Mouse (Mus musculus) small intestine, adult 2 months (tissue): ENCODE results near the gene Pdlim1. TPM values are rescaled to one million over a fixed set of nuclear protein-coding genes. Genes with fewer than 3 reads are reported as not detected.
"Not testable (repeated sequence)": the region's sequence is repeated elsewhere in the genome, so short reads cannot be mapped to it uniquely, and the experiment has no call there.

ENCODE experiments used
- H3K27ac ChIP-seq: fragments of 200-500 bp; 2 replicates; pipeline ENCODE4 v1.5.1; 2012; ENCODE audit warnings: low read depth, low read length, control low read depth, inconsistent platforms; ENCODE audit not compliant: insufficient read depth
- H3K27me3 ChIP-seq: fragments of 200-500 bp; 2 replicates; pipeline ENCODE4 v1.6.1; 2012; ENCODE audit warnings: mild to moderate bottlenecking, moderate library complexity, low read length, inconsistent platforms; ENCODE audit not compliant: control insufficient read depth, insufficient read depth
- H3K36me3 ChIP-seq: fragments of 200-500 bp; 2 replicates; pipeline ENCODE4 v1.6.1; 2012; ENCODE audit warnings: mild to moderate bottlenecking, low read length, control low read depth, inconsistent platforms; ENCODE audit not compliant: control insufficient read depth, insufficient read depth
- H3K4me1 ChIP-seq: fragments of 200-500 bp; 2 replicates; pipeline ENCODE4 v1.6.1; 2012; ENCODE audit warnings: low read length, inconsistent platforms, mixed read lengths; ENCODE audit not compliant: control insufficient read depth, insufficient read depth, insufficient read length
- H3K4me3 ChIP-seq: fragments of 200-500 bp; 2 replicates; pipeline ENCODE4 v1.5.1; 2012; ENCODE audit warnings: low read depth, mild to moderate bottlenecking, control low read depth, inconsistent platforms, low read length, moderate library complexity
- CTCF ChIP-seq: fragments of 200-500 bp; IDR thresholded peaks from 2 replicates; pipeline ENCODE4 v1.5.1; 2012; ENCODE audit warnings: low read depth, mild to moderate bottlenecking, control low read depth, inconsistent platforms, low read length, moderate library complexity, mixed read lengths; ENCODE audit not compliant: insufficient replicate concordance, insufficient read length; ENCODE audit errors: extremely low read depth
- POLR2A ChIP-seq: fragments of 200-500 bp; IDR thresholded peaks from 2 replicates; pipeline ENCODE4 v1.6.1; 2012; ENCODE audit warnings: low read depth, mild to moderate bottlenecking, control low read depth, inconsistent platforms, low read length, moderate library complexity
- WGBS: fragments of 180-500 bp; shearing (Covaris S2); methylation state at CpG from one replicate; pipeline ENCODE4 v1.1.7; 2018; 5-methylcytosine and 5-hydroxymethylcytosine counted together
- polyA plus RNA-seq: library from polyadenylated mRNA; depleted of rRNA; stranded (reverse); fragments of >200 nt; gene quantifications from 2 replicates; pipeline ENCODE4 v1.2.3, GENCODE M21; 2012

The Pdlim1 gene
- polyA plus RNA-seq, 1 experiment, result 353 TPM

GRCm38 (mm10) chr19:40226516-40227151 is 45.0 kb downstream of the Pdlim1 start:
- 84% methylated on average over 12 of the region's 12 CpGs for WGBS
- TF ChIP-seq CTCF (no peak), POLR2A (no peak)
- Histone ChIP-seq H3K4me3 (no peak overlapping the region), H3K36me3 (peaks cover 79% of the 10 kb centered on the region), H3K27me3 (no peaks in the 10 kb centered on the region), H3K4me1 (no peaks in the 10 kb centered on the region), H3K27ac (no peak overlapping the region)

- TF ChIP-seq POLR2A (no peak), CTCF (no peak)
- Histone ChIP-seq H3K4me3 (no peak overlapping the region), H3K27ac (no peak overlapping the region), H3K36me3 (peaks cover 78% of the 10 kb centered on the region), H3K4me1 (no peaks in the 10 kb centered on the region), H3K27me3 (no peaks in the 10 kb centered on the region)
- 50% methylated on average over 5 of the region's 5 CpGs for WGBS
These were observed 45.9 kb downstream of the Pdlim1 start for GRCm38 (mm10) chr19:40225761-40226110.

GRCm38 (mm10) chr19:40225102-40225760 is 46.4 kb downstream of the Pdlim1 start:
- WGBS, result 68% methylated on average over 5 of the region's 5 CpGs
- TF ChIP-seq CTCF, result peak; percentile 81; the same call in 1 of the 2 replicates
- TF ChIP-seq POLR2A, result no peak
- H3K36me3 ChIP-seq, result peaks cover 73% of the 10 kb centered on the region
- H3K27ac ChIP-seq, result no peak overlapping the region
- no peaks in the 10 kb centered on the region for H3K4me1 ChIP-seq
- no peak overlapping the region for H3K4me3 ChIP-seq
- no peaks in the 10 kb centered on the region for H3K27me3 ChIP-seq

- H3K36me3 ChIP-seq, result peaks cover 49% of the 10 kb centered on the region
- not testable (repeated sequence) for H3K4me1 ChIP-seq, H3K27ac ChIP-seq, H3K4me3 ChIP-seq, H3K27me3 ChIP-seq
- 87% methylated on average over 9 of the region's 9 CpGs for WGBS
These were observed 49.3 kb downstream of the Pdlim1 start for GRCm38 (mm10) chr19:40222307-40222706.

- H3K27me3 ChIP-seq, result no peaks in the 10 kb centered on the region
- no peak for TF ChIP-seq POLR2A
- TF ChIP-seq CTCF, result no peak
- no peak overlapping the region for H3K27ac ChIP-seq
- H3K4me1 ChIP-seq, result no peaks in the 10 kb centered on the region
- no peak overlapping the region for H3K4me3 ChIP-seq
- WGBS, result 37% methylated on average over 5 of the region's 5 CpGs
- peaks cover 39% of the 10 kb centered on the region for H3K36me3 ChIP-seq
These were observed 50.8 kb downstream of the Pdlim1 start for GRCm38 (mm10) chr19:40220878-40221277.

GRCm38 (mm10) chr19:40202947-40203346 is 68.7 kb downstream of the Pdlim1 start:
- H3K4me3 ChIP-seq, H3K4me1 ChIP-seq, H3K36me3 ChIP-seq, H3K27ac ChIP-seq, H3K27me3 ChIP-seq: not testable (repeated sequence)
- 81% methylated on average over 4 of the region's 4 CpGs for WGBS

GRCm38 (mm10) chr19:40190596-40190995 is 81.0 kb downstream of the Pdlim1 start:
- H3K36me3 ChIP-seq, result no peaks in the 10 kb centered on the region
- no peak overlapping the region for H3K27ac ChIP-seq
- no peaks in the 10 kb centered on the region for H3K27me3 ChIP-seq
- H3K4me1 ChIP-seq, result peaks cover 2% of the 10 kb centered on the region; the same call in 1 of the 2 replicates
- 97% methylated on average over 10 of the region's 10 CpGs for WGBS
- TF ChIP-seq CTCF (no peak), POLR2A (no peak)
- no peak overlapping the region for H3K4me3 ChIP-seq
